Mouse (Mus musculus) megakaryocyte, embryonic 14.5 days (primary cell): Measurements from ENCODE around the gene Muc5b.

Source experiments
- FLI1 ChIP-seq: IDR thresholded peaks from 2 replicates; pipeline ENCODE4 v1.6.1; 2012; ENCODE audit warnings: low read length, inconsistent platforms, mixed read lengths
- GATA1 ChIP-seq: IDR thresholded peaks from 3 replicates; pipeline ENCODE4 v1.6.1; 2012; ENCODE audit warnings: mixed read lengths, low read length, inconsistent platforms, borderline replicate concordance

- TF ChIP-seq GATA1 (no peak), FLI1 (no peak)
Observed at GRCm38 (mm10) chr7:141822582-141823261, 16.1 kb upstream of the Muc5b start.
